Mouse (Mus musculus): ENCODE data around the gene Dok4. TPM values are rescaled to one million over a fixed set of nuclear protein-coding genes. Genes with fewer than 3 reads are reported as not detected.

The Dok4 gene
- 1.5 TPM for total RNA-seq (2023)

DNA sequence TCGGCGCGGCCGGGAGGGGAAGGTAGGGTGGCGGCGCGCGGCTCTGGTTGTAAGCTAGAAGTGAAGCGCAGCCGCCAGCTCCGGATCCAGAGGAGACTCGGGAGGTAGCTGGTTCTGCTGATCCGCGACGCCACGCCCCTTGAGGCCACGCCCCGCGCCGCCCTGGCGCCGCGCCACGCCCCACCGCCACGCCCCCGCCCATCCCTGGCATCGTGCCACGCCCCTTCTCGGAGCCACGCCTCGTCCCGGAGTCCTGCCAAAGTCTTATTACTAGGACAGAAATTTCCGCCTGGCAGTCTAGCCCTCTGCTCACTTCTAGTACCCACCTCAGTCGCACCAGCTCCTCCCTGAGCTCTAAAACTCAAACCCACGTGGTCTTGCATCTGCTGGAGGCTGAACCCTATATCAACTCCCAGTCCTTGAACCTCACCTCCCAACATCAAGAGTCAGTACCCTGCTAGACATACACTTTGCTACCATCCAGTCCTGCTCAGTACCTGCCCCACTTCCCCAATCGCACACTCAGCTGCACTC, at the start of gene Dok4:
TSS of gene Dok4 (minus strand) at position 134 of the 534 bp plus-strand sequence.

GRCm38 (mm10) chr8:94923405-94923804, 47.3 kb upstream of the Dok4 start, which contains the start of gene Adgrg5:
Gene Adgrg5, plus strand, starts transcription at chr8:94923694.

GRCm38 (mm10) chr8:94917851-94918495, 41.8 kb upstream of the Dok4 start, which contains the start of gene Ccdc102a:
Gene Ccdc102a, minus strand, starts transcription at chr8:94918098.

GRCm38 (mm10) chr8:94857346-94858173, 18.6 kb downstream of the Dok4 start, which contains the start of gene Polr2c:
Gene Polr2c, plus strand, starts transcription at chr8:94857450.

GRCm38 (mm10) chr8:94837662-94838574, 38.2 kb downstream of the Dok4 start, which contains the start of the genes Coq9 and Ciapin1:
Gene Coq9, plus strand, starts transcription at chr8:94838321.
Gene Ciapin1, minus strand, starts transcription at chr8:94838358.

Other genes starting within 250 kb of the Dok4 start
- 143 TPM for gene Arl2bp, start 209.7 kb downstream of the Dok4 start, total RNA-seq (2023)
- not detected for gene Pllp, start 180.1 kb downstream of the Dok4 start, total RNA-seq (2023)
- not detected for gene Ccl22, start 130.7 kb downstream of the Dok4 start, total RNA-seq (2023)
- gene Cx3cl1, start 104.3 kb downstream of the Dok4 start, total RNA-seq (2023) = not detected
- not detected for gene Ccl17, start 65.9 kb downstream of the Dok4 start, total RNA-seq (2023)
- 36.1 TPM for gene Coq9, start 38.0 kb downstream of the Dok4 start, total RNA-seq (2023)
- 50.1 TPM for gene Ciapin1, start 38.0 kb downstream of the Dok4 start, total RNA-seq (2023)
- gene Polr2c, start 18.9 kb downstream of the Dok4 start, total RNA-seq (2023) = 56.7 TPM
- 1.6 TPM for gene Ccdc102a, start 41.8 kb upstream of the Dok4 start, total RNA-seq (2023)
- 1.9 TPM for gene Adgrg5, start 47.4 kb upstream of the Dok4 start, total RNA-seq (2023)
- 4.4 TPM for gene Adgrg1, start 98.4 kb upstream of the Dok4 start, total RNA-seq (2023)
- 5.5 TPM for gene Adgrg3, start 141.4 kb upstream of the Dok4 start, total RNA-seq (2023)
- gene Drc7, start 178.8 kb upstream of the Dok4 start, total RNA-seq (2023) = not detected
- 10.6 TPM for gene Katnb1, start 204.9 kb upstream of the Dok4 start, total RNA-seq (2023)

Data from CD4-positive naive resting alpha-beta T cell, adult 76 days (primary cell).